Mouse (Mus musculus) erythroblast, embryonic 14.5 days (primary cell): ENCODE results near the gene Dedd.

Experiments
- GATA1 ChIP-seq: IDR thresholded peaks from 2 replicates; pipeline ENCODE4 v1.6.1; 2012; ENCODE audit warnings: low read length, inconsistent platforms, mixed read lengths
- TAL1 ChIP-seq: IDR thresholded peaks from 3 replicates; pipeline ENCODE4 v1.6.1; 2012; ENCODE audit warnings: low read length, inconsistent platforms, mixed read lengths

- TF ChIP-seq GATA1 (no peak), TAL1 (no peak)
Measured at GRCm38 (mm10) chr1:171320151-171320550, 8.8 kb upstream of the Dedd start.
